Mouse (Mus musculus) kidney, adult 11 months (tissue): Measurements from ENCODE around the gene Pkn3.
A peak's percentile ranks its signal among the peaks of the same experiment; 100 is the strongest.
"Not testable (repeated sequence)": the region's sequence is repeated elsewhere in the genome, so short reads cannot be mapped to it uniquely, and the experiment has no call there.

Experiments
- DNase-seq: peaks from one replicate; pipeline ENCODE4 v3.0.0; 2022

Gene Pkn3

DNA sequence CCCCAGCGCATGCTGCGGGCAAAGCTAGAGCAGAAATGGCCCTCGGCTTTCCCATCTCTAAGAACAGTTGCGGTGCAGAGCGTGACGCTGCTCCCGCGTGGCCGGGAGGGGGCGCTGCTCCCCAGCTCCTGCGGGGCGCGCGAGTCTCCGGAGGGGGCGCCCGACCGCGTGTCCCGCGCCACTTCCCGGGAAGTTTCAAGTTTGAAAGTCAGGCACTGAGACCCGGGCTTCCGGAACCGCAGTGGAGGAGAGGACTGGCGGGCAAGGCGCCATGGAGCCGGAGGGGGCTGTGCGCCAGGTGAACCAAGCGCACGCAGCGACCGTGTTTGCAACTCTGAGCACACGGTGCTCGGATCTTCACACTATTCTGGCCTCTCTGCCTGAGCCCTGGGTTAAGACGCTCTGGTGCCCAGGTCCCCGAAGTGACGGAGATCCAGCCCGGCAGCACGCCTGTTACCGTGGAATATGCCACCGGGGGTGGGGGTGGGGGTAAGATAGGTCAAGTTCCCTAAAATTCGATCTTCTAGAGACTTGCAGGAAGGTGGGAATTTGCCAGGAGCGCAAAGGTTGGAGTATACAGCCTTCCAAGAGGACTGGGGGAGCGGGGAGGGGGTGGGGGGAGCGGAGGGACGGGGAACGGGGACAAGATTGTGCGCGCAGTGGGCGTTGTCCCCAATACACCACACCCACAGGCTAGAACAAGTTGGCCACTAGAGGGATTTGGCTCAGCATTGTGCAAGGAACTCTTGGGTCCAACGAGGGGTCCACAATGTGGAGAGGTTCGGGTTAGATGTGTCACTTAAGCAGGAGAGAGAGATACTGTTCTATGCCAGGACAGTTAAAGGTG lies at the start of gene Pkn3:
Gene Pkn3, plus strand, starts transcription at position 183 of the 847 bp plus-strand sequence.
- DNase-seq = peak; percentile 74

DNA sequence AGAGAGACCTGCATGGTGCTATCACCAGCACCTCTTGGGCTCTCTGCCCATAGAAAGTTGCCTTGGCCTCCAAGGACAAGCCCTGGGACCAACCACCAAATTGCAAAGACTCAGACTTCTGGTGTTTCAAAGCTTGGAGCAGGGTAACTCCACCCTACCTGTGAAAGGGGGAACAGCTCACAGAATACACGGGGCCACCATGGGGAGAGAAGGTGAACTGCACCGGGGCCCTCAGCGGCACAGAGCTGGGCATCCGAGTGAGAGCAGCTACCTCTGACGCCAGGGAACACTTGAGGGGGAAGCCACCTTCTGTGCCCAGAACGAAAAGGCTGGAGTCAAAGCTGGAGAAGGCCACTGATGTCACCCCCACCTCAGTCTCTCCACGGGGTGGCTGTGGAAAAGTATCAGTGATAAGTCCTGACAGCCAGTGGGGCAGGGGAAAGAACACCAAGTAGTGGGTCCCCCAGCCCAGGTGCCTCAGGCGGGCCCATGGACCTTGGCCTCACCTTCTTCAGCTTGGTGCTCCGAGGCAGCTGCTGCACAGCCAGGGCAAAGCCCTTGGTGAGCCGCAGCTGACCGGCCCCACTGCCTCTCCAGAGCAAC lies 45.1 kb upstream of the Pkn3 start:
- DNase-seq = no peak

DNA sequence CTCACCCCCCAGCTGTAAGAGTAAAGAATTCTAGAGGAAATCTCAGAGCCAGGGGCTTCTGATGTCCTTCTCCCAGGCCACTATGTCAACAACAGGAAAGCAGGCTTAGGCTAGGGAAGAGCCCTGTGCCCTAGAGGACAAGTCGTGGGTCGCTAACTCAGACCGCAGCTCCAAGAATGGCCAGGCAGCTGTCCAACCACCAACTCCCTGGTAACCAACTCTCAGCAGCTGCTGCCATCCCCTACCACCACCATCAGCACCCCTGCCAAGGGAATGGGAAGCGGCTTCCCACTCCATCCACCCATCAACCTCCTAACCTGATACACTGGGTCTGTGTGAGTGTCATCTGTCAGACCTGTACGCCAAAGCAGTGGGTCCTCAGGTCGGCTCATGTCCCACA lies 44.5 kb upstream of the Pkn3 start:
- no peak for DNase-seq

DNA sequence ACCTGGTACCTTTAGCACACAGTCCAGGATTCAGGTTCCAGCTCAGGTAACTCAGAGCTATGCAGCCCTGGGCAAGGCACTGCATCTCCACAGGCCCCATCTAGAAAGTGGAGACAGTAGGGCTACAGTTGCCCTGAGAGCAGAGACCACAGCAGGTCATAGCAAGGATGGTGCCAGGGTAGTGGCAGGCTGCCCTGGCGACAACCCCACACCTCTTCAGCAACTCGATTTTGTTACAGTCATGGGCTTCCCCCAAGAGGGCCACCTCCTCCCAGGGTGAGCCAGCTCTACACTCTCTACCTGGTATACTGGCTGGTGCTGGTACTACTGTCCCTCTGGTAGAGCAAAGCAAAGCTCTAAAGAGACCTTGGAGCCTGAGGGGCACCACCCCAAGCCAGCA lies 39.7 kb upstream of the Pkn3 start:
- DNase-seq = no peak

DNA sequence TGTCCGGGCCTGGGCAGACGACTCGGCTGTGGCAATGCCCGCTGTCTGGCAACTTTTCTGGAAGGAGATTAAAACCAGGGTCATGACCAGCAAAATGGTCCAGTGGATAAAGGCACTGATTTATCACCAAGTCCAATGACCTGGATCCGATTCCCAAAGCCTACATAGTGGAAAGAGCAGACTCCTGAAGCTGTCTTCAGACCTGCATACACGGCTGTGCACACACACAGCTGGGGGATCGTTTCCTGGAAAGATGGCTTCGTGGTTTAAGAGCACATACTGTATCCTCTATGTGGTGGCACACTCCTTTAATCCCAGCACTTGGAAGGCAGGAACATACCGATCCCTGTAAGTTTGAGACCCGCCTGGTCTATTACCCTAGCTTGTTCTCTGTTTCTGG lies 39.1 kb upstream of the Pkn3 start:
- DNase-seq = no peak

DNA sequence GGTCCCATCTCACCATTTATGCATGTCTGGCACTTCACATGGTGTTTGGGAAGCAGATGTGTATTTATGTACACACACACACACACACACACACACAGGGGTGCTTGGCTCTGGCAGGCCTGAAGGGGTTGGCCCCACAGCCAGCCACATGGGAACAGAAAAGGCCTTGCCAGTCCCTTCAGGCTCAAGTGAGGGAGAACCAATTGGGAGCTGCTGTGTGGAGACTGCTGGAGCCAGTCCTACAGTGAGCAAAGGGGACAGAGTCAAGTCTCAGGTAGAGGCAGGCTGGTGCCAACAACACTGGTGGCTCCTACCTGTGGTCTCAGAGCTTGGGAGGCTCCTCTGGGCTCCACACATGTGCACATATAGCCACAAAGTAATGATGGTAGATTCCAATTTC lies 37.8 kb upstream of the Pkn3 start:
- DNase-seq = no peak

DNA sequence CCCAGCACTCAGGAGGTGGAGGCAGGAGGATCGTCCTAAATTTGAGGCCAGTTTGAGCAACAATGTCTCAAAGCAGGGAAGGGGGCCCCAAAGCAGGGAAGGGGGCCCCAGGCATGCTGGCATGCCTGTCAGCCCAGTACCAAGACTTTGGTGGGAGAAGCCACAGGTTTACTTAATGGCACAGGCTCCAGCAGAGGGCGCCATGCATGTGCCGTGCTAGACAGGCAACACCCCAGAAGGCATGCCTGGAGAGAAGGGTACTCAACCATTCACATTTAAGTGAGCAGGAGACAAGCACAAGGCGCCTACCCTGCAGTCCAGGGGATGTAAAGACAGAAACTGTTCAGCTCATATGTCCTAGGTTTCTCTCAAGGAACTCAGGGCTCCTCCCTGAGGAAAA lies 35.0 kb upstream of the Pkn3 start:
- DNase-seq = peak; percentile 51

DNA sequence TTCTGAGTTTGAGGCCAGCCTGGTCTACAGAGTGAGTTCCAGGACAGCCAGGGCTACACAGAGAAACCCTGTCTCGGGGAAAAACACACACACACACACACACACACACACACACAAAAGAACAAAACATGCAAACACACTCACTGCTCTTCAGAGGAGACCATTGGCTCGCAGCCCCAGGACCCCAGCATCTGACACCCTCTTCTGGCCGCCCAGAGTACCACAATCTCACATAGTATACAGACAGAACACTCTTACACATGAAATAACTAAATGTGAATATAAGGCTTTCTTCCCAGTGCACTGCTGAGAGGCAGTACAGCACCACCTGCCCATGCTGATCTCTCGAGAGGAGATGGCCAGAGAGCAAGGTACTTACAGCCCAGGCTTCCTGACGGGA lies 32.9 kb upstream of the Pkn3 start:
- no peak for DNase-seq

DNA sequence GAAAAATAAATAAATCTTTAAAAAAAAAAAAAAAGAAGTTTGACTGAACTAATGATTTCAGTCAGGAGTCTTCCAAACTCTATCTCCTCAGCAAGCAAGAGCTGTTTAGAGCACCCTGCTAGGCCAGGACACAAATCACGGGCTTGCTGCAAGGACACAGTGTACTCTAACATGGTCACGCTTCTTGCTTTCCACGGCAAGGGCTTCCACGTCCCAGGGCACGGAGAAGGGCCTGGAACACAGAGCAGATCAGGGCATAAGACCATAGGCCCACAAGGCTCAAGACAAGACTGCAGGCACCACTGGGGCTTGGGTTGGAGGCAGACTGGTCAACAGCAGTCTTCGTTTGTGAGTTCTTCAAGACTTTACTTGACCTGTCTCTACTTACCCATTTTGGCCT lies 30.4 kb upstream of the Pkn3 start:
- no peak for DNase-seq

DNA sequence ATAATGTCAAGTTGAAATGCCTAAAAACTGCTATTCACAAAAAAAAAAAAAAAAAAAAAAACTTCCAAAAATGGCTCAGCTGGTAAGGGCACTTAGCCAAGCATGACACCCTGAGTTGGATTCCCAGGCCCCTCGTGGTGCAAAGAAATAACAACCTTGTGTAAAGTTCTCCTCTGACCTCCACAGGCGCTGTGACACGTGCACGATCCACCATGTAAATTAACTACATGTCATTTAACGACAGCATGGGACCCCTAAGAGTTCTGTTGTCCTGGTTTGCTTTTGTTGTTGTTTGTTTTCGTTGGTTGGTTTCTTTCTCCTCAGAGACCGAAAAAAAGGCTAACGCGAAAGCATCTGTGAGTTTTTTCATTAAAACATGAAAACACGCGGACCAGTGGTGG lies 29.4 kb upstream of the Pkn3 start:
- DNase-seq = no peak

DNA sequence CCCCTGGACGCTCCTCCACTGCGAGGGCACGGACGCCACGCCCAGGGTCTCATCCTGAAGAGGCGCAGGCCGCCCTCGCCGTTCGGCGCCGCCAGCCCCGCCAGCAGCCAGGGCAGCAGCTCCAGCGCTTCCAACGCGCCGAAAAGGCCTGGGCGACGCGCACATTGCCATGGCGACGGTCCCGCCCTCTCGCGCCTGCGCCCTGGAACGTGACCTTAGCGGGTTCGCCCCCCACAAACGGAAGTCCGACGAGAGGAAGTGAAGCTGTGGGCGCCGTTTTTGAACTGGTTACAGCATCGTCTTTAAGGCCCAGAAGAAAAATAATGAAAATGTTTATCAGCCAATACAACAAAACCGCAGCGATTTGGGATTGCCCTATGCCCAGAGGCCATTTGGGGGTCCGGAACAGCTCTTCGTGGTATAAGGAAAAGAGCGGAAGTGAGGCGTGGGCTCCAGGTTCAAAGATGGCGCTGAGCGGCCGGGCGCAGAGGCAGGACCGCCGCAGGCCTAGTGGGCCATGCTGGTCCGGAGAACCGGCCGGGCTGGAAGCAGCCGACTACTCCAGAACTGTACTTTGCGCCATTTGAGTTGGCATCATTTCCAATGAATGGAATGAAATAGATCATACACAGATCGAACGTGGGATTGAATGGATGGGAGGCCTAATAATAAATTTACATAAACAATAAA lies 28.6 kb upstream of the Pkn3 start, which contains the start of gene Wdr34:
Gene Wdr34, minus strand, starts transcription at position 183 of the 690 bp plus-strand sequence.
- DNase-seq = peak; percentile 95

DNA sequence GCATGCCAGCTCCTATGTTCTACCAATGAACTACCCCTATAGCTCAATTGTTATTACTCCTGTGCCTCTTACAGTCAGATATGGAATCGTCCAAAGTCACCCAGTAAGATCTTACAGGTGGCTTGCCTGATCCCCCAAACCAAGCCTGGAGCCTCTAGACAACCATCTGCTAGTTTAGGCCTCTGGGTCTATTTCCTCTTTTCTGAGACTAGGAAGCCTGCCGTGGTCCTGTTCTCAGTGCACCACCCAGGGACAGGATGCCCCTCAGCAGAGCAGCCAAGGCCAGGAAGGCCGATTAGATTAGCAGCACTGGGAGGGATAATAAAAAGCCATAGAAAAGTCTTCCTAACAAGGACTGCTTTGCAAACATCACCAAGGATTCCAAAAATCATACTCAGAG lies 27.7 kb upstream of the Pkn3 start:
- no peak for DNase-seq

DNA sequence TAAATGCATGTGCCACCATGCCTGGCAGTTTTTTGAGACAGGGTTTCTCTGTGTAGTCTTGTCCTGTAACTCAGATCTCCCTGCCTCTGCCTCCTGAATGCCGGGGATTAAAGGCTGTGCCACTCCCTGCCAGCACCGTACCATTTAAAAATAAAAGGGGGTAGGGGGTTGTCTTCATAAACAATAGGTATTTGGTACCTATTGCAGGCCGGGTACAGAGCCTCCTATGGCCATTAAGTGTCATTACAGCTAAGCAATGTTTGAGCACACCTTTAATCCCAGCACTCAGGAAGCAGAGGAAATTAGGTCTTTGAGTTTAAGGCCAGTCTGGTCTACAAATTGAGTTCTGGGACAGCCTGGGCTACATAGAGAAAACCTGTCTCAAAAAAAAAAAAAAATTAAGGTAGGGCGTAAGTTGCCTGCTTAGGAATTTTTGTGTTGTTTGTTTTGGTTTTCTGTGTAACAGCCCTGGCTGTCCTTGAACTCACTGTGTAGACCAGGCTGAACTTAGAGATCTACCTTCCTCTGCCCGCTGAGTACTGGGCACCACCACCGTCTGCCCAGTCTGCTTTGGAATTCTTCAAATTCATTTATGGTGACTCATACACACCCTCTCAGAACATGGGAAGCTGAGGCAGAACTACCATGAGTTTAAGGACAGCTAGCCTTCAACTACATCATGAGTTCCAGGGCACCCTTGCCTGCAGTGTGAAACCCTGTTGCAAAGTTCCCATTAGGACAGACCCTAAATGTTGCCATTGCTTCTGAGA lies 25.3 kb upstream of the Pkn3 start:
- no peak for DNase-seq

DNA sequence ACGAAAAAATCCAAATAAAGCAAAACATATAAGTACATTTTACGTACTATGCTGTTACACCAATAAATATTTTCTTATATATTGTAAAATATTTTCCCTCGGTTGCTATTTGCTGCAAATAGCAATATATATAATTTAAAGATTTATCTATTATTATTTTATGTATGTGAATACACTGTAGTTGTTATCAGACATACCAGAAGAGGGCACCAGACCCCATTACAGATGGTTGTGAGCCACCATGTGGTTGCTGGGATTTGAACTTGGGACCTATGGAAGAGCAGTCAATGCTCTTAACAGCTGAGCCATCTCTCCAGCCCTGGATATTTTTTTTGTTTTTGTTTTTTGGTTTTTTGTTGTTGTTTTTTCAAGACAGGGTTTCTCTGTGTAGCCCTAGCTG lies 22.2 kb upstream of the Pkn3 start:
- not testable (repeated sequence) for DNase-seq

DNA sequence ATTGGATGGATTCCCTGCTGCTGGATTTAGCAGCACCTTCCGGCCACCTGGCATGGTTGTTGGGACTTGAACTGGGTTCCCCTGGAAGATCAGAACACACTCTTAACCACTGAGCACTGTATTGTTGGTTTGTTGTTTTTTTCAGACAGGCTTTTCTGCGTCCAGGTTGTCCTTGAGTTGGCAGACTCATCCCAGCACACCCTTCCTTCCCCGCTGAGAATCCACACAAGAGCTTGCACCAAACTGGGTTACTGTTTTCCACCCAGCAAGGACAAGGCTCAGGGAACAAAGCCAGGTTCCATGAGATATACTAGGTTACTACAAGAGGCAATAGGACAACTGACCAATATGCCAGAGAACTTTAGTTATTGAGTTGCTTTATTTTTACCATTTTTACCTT lies 20.7 kb upstream of the Pkn3 start:
- DNase-seq = no peak

DNA sequence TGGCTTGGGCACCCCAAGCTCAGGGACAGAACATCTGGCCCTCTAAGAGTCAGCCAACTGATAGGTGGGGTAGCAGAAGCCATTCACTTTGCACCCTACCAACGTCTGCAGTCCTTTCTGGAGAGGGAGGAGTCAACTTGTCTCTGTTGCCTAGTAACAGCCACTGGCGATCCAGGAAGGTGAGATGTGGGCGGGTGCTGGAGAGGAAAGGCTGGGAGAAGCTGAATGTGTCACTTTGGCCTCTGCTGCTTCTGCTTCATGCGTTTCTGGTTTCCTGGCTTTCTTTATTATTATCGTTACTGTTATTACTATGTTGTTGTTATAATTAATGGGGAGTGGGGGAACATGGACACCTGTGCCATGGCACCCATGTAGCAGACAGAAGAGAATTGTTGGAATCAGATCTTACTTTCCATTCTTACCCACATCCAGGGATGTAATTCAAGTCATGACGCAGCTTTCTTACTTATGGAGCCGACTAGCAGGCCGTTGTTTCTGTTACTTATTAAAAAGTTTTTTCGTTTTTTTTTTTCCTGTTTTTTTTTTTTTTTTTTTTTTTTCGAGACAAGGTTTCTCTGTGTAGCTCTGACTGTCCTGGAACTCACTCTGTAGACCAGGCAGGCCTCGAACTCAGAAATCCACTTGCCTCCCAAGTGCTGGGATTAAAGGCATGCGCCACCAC lies 20.1 kb upstream of the Pkn3 start, which contains the start of gene Set:
Gene Set, plus strand, starts transcription at position 156 of the 682 bp plus-strand sequence.
- DNase-seq = no peak

DNA sequence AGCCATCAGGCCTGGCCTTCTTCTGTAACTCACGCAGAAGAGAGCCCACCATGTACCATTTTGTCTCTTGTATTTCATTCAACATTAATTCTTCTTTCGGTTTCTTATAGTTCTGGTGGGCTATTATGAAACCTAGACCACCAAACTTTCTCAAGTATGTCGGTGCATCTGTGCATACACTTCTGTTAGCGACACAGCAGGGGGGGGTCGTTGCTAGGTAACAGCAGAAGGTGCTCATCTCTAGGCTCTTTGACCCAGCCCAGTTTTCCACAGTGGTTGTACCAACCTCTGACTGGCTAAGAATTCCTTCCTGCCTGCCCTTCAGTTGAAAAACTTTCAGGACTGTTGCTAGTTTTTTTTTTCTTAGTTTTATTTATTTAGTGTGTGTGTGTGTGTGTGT lies 19.1 kb upstream of the Pkn3 start:
- no peak for DNase-seq

DNA sequence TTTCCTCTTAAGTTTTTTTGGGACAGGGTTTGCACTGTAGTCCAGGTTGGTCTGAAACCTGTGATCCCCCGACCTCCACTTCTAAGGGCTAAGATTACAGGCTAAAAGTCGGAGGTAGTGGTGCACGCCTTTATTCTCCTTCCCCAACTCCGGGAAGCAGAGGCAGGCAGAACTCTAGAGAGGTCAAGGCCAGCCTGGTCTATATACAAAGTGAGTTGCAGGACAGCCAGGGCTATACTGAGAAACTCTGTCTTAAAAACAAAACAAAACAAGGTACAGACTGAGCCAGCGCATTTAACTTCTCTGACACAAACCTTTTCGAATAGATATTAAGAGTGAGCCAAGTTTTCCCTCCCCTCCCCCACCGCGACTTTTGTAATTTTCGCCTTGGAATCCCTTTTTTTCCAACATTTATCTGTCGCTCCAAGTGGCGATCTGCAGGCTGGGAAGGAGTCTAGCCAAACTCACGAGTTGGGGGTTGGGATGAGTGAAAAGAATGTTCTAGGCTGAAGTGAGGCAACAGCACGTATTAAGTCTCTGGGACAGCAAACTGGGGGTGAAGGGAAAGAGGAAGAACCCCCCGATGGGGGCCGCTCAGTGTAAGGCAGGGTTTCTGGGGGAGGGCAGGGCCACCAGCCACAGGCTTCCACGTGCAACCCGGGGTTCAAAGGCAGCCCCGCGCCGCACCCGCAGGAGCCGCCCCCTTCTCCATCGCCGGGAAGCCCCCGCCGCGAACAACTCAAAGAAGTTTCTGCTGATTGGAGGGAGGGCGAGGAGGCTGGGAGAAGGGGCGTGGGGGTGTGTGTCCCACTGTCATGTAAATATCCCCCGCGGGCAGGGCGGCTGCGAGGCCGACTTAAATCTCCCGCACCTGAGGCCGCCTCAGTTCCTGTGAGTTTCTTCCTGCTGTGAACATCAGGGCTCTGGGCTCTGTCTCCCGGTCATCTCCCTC lies 16.0 kb upstream of the Pkn3 start:
- peak; percentile 35 for DNase-seq

DNA sequence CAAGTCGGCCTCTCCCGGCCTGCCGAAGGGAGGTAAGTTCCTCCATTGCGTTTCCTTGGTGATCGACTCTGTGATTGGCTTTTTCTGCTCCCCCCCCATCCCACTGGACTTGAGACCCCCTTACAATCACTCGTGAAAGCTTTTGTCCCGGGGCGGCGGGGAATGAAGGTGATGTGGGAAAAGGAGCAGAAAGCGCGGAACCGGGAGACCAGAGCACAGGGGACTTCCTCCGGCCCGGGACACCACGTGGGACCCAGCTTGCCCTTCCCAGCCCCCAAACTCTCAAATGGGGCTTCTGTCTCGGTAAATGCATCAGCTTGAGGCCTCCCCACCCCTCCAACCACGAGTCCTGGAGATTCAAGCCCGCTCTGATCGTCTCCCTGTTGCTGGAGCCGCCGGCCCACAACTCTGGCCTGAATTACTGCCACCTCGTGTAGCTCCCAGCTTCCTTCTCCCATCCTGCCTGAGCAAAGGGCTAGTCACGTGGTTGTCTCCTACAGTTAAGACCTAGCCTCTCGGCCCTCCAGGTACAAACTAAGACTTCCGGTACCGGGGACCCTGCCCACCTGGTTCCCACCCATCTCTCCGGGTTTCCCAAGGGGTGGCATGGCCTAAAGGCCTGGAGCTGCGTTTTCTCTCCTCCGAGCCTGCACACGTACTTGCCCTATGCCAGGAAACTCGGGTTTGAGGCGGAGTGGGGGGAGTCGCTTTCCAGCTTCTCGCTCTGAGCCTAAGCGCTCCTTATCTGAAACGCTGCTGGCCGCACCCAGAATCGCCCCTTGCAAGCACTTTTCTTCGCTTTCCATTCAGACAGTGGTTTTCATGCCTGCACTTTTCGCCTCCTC lies 15.0 kb upstream of the Pkn3 start:
- peak; percentile 80 for DNase-seq

DNA sequence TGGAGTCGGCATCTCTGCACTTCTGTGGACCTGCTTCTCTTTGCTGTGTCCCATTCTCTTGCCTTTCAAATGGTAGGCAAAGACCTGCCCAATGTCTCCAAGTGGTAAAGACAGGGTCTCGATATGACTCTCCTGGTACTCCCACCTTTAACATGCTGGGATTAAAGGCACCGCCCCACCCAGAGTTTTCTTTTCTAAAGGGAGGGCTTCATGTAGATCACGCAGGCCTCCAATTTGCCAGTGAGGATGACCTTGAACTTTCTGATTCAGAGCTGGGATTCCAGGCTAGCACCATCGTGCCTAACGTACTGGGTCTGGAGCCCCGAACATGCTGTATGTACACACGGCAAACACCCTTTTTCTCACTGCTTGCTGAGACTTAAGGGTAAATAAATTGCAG lies 14.2 kb upstream of the Pkn3 start:
- no peak for DNase-seq
